Mouse (Mus musculus): Measurements from ENCODE around the gene Nr3c2.

The Nr3c2 gene

DNA sequence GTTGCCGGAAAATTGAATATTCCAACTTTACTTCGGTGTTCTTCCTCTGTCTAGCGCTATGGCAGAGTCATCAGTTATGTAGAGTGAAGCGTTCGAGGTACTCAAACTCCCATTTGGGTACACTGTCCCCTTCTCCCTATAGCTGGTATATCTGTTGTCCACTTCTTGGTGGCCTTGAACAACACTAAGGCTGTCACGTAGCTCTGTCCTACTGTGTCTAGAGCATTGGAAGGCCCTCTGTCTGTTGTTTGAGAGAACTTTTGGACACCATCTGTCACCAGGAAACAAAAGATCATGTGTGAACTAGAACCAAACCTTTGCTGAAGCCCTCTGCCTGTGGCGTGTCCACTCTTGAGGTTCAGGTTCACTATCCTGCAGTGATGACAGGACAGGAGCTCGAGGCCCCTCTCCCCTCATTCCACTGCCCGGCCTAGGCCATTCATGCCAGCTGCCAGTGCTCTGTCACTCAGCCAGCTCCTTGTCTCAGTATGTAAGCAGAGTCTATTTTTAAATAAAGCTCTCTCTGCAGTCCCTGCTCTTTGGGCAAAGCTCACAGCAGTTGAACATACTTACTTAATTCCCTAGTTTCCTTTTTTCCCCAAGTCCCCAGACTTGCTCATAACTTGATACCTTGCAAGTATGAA is 72.6 kb downstream of the Nr3c2 start:
- DNase-seq (ENCODE audit: low spot score in 2 of 2) = no peak

DNA sequence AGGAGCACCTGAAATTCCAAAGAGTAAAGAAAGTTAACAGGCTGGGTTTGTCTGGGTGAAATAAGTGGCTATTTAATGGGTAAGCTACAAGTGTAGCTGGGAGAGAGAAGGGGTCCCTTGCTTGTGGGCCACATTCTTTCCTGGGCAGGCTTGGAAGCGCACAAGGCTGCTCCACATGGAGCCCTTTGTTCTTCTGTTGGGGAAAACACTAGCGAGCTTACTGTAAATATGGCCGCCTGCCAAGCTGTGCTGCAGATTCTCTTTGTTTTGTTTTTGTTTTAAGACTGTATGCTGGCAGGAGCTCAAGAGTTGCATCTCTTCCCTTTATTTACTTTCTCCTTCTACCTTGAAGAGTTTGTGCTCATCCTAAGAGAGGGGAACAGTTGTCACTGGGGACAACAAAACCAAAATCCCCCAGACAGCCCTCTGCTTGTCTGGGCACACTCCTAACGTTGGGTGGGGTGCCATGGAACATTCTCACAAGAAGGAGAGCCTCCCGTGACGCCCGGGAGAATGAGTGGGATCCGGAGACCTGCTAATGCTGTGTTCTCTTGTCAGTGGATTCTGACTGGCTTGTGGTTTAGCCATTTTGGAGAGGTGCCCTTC is 73.8 kb downstream of the Nr3c2 start:
- no peak for DNase-seq (ENCODE audit: low spot score in 2 of 2)

DNA sequence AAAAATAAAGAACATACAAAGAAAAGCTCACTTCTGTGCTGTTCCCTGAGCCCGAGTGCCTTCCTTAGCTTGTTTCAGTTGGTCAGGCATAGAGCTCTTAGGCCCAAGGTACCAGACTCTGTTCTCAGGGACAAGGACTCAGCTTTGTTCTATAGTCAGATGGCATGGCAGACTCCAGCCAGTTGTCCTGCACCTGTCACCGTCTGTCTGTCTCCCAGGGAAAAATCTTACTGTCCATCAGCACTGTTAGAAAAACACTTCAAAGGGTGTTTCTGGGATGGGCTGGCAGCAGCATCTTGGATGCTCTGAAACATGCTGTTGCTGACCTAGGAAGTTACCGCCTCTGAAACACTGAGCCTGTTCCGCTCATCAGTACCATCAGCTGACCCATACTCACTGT is 78.7 kb downstream of the Nr3c2 start:
- no peak for DNase-seq (ENCODE audit: low spot score in 2 of 2)

DNA sequence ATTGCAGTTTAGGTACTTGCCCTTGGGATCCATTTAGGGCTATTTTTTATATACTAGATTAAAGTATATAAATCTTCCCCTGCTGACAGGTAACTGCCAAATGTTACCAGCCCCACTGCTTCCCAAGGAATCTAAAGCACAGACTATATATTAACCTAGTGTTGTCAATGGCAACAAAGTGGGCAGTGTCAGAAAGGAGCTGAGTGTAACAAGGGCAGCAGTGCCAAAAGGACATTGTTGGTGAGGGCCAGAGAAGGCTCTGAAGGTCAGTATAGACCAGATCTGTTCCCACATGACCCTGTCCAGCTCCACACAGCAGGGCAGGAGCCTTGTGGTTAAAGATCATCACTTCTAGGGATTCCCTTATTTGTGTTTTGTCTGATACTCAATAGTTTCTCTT is 84.8 kb downstream of the Nr3c2 start:
- DNase-seq (ENCODE audit: low spot score in 2 of 2) = no peak

DNA sequence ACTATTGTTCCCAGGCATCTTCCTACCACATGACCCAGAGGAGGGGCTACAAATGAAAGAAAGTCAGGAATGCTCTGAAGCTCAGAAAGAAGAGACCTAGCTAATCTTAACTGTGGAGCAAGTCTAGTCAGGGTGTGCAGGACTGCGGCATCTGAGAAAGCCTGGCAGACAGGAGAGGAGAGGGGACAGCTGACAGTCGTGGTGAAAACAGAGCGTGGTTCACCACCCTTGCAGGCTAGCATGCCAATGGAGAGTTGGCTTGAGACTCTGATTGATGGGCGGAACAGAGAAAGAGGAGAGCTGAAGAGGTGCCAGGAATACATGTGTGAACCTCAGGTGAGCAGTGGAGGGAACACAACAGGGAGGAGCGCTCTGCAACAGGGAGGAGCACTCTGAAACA is 85.6 kb downstream of the Nr3c2 start:
- DNase-seq (ENCODE audit: low spot score in 2 of 2) = no peak

DNA sequence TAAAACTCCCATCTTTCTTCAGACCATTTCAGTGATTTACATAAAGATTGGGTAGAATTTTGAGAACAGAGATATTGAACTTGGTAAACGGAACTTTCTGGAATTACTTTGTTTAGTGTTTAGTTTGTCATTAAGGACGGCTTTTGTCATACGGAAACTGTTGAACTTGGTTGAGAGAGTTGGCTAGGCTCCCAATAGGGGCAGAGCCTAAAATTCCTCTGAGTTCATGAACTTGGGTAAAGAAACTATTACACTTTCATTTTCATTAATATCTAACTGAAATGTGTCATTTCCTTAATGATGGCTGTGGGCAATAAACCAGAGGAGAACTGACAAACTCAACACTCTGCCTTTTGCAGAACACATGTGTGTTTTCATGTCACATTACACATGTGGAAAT is 88.6 kb downstream of the Nr3c2 start:
- no peak for DNase-seq (ENCODE audit: low spot score in 2 of 2)

DNA sequence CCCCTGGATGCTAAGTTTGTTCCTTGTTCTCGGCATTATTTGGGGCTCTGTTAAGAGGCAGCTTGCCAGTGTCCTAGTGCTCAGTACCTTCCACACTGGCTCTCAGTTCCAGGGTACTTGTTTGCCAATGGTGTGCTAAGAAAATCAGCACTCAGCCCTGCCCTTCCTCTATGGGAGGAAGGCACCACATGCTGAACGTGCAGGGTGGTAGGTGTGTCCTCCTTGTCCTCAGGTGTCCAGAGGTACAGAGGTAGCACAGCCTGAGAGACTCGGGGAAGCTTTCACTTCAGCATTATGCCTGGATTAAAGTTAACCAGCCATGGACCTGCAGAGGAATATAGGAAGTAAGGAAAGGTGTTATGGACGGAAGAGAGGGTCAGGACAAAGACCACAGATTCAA is 99.0 kb downstream of the Nr3c2 start:
- no peak for DNase-seq (ENCODE audit: low spot score in 2 of 2)

DNA sequence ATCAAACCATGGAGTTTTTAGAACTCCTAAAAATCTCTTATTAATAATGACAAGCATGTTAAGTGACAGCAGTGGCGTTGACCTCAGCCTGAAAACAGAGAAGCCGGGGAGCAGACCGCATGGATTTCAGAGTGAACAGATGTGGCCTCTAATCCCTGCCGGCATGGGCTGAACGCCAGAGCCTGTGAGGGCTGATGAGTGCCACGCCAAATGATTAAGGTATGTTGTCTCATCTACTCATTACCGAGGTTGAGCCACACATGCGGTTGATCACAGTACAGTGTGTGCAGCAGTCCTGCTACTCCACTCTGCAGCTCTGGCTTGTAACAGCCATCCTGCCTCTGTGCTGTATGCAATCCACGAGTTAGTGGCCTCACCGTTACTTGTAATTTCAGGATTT is 110.2 kb downstream of the Nr3c2 start:
- no peak for DNase-seq (ENCODE audit: low spot score in 2 of 2)

DNA sequence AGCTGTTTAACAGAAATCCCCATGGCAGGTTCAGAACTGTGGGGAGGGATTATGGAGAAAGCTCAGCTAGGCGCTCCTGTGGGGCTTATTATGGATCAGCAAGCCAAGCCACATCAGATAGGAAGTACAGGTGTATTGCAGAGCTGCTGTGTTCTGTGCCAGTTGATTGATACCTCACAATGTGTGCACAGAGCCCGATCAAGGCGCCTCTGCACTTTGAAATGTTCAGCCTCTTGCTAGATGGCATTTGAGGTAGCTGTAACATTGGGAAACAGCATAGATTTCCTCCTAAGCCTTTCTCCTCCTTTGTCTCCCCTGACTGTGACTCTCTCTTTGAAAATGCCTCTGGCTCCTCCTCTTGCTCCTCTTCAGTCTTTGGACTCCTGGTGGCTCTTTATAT is 112.7 kb downstream of the Nr3c2 start:
- DNase-seq (ENCODE audit: low spot score in 2 of 2) = no peak

DNA sequence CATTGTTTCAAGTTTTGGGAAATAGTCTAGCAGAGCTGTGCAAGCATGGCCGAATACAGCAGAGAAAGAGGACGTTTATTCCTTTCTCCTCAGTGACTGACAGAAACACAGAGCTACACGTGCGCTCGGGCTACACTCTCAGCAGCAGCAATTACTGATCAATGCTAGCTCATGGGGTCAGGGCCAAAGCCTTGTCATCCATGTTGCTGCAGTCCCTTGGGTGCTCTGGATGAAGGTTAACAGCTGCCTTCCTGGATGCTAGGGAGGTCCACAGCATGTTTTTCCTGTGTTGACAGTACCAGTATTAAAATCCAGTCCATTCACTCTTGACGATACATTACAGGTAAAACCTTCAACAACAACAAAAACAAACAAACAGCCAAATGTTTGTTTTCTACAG is 113.4 kb downstream of the Nr3c2 start:
- no peak for DNase-seq (ENCODE audit: low spot score in 2 of 2)

DNA sequence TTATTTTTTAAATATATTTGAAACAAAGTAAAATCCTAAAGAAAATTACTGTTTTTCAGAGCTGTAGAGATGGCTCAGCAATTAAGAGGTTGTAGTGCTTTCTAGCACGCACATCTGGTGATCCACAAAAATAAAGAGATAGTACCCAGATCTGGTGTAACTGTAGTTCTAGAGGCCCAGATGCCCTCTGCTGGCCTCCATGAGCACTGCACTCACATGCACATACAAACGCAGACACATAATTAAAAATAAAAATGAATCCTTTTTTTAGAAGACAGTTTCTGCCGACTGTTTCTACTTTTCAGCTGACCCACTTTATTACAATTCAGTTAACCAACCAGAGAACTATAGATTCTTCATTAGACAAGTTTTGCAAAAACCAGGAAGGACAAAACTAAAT is 117.5 kb downstream of the Nr3c2 start:
- no peak for DNase-seq (ENCODE audit: low spot score in 2 of 2)

DNA sequence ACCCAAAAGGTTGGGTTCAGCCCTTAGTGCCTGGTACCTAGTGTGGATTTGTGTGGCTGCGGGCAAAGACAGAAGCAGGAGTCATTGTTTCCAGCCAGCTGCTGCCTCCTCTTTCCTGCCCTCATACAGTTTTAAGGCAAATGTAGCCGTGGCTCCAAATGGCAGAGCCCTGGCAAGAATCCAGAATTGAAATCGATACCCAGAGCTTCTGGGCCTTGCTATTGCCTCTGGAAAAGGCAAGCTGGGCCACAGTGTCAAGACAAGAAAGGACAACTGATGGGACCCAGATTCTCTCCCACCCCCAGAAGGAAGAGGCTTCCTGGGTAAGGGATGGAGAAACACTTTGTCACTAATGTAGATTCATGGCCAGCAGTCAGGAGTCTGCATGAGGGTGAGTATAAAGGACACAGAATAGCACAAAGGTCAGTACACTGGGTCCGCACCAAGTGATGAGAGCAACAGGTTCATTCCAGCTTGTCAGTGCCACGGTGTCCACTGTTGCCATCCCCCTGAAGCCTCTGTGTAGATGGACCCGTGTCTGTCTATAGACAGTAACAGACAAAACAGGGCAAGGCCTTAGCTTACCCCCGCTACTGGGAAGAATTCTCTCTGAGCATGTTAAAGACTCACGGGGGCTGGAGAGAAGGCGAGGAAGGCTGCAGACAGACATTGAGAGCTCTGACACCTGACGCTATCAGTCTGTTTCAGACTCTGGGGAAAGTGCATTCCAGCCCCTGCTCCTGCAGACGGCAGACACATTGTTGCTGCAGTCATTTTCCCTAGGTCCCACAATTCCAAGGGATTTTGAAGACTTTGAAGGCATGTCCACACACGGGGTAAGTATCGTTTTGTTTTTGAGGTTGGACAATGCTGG is 124.8 kb downstream of the Nr3c2 start:
- DNase-seq (ENCODE audit: low spot score in 2 of 2) = no peak

DNA sequence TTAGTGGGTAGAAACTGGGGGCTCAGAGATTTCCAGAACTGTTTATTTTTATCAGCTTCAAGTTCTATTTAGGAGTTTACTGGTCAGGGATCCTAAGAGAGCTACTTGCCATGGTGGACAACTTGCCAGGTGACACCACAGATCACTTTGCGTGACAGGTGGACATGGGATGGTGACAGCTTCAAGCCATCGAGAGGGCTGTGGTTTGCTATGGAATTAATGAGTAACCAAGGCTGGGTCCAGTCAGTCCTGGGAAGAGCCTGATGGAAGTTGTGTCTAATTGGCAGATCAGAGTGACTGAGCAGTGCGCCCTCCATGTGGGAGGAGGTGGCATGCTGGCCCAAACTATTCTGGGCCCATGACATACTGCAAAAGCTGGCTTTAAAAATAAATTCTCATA is 132.0 kb downstream of the Nr3c2 start:
- no peak for DNase-seq (ENCODE audit: low spot score in 2 of 2)

DNA sequence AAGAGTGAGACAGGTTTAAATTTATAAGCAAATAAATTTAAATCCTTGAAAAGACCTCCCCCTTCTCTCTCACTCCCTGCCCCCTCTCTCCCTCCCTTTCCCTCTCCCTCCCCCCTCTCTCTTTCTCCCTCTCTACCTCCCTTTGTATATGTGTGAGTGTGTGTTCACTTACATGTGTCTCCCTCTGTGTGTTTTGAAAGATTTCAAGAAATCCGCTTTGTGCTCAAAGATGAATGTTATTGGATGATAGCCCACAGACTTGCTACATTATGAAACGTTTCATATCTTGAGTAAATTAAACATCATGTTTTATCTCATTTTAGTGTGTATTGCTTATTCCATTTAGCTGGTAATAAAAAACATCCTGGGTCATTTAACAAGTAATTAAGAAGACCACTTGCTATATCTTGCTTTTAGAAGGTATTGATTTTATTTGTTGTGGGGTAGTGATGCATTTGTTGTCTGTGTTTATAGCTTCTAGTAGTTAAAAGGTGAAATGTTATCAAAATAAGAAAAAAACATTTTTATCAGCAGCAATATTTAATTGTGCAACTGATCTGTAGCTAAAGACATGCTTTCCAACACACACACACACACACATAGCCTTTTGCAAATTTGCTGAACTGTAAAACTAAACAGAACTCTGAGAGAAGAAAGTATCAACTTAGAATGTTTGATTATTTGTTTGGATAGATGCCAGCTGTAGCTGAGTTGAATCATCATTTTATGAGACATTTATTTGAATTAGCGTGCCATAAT is 134.6 kb downstream of the Nr3c2 start:
- no peak for DNase-seq (ENCODE audit: low spot score in 2 of 2)

DNA sequence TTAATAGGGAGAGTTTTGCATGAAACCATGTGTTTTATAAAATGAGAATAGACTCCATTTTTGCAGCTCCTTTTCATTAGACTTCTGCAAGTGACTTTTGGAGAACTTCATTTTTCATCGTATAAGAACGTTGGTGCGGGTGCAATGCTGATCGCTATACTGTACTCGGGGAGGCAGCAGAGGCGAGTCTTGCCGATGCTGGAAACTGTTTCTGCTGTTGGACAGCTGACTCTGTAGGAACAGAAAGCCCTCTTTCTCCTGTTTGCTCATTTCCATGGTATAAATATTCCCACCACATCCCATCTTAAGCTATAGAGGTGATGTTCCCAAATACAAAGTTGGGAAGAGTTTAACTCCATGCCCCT is 135.2 kb downstream of the Nr3c2 start:
- no peak for DNase-seq (ENCODE audit: low spot score in 2 of 2)

DNA sequence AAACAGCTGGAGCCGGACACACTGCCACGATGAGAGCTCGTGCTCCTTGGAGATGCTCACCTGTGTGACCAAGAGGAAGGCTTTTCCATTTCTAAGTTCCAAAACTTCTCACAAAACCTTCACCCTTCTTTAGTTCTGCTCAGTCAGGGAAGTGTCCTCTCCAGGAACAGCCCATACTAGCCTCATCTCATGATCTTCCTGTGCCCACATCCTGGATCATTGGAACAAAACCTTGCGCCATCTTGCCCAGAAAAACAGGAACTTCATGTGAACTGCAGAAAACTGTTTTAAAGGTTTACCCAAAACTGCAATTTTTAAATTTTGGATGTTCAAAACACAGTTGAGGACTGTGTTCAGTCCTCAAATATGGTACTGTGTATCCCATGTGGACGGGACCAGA is 142.0 kb downstream of the Nr3c2 start:
- DNase-seq (ENCODE audit: low spot score in 2 of 2) = no peak

DNA sequence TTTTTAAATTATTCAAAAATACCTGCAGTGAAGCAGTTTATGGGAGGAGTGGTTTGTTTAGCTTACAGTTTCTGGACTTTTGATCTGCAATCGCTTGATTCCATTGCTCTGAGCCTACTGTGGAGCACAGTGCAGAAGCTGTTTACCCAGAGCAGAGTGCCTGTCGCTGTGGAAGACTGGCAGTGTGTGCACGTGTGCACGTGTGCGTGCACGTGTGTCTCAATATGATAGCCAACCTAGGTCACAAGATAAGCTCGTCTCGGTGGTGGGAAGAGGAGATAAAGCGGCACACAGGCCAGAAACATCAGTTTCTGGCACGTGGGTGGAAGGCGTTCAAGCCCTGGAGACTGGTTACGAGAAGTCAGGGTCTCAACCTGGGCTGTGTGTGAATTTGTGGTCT is 145.6 kb downstream of the Nr3c2 start:
- no peak for DNase-seq (ENCODE audit: low spot score in 2 of 2)

DNA sequence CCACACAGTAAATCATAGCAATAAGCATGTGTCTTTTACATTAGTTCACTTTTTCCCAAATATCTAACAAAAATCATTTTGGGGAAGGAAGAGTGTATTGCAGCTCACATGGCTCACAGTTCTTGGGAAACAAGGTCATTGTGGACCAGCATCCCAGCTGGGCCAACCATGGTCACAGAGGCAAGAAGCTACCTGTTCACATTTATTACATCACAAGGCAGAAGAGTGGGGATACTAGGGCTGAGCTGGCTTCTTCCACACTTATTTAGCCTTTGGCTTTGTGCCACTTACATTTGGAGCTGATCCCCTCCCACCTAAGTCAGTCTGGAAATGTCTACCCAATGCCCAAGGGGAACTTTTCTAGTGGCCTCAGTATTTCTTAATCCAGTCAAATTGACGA is 146.5 kb downstream of the Nr3c2 start:
- no peak for DNase-seq (ENCODE audit: low spot score in 2 of 2)

DNA sequence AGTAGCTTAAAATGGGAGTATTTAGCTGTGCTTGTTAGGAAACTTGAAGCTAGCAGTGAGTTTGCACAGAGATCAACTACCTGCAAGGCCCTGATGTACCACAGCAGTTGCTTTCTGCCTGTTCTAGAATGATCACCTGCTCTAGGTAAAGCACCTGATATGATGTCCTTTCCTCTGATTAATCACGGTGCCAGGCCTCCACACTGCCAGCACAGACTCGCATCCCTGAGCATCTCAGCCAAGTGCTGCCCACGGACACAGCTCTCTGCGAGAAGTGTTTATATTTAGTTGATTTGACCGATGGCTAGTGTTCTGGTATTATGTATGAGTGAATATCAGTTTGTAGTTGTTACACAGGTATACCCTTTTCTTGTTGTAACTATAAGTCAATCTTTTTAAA is 147.0 kb downstream of the Nr3c2 start:
- no peak for DNase-seq (ENCODE audit: low spot score in 2 of 2)

DNA sequence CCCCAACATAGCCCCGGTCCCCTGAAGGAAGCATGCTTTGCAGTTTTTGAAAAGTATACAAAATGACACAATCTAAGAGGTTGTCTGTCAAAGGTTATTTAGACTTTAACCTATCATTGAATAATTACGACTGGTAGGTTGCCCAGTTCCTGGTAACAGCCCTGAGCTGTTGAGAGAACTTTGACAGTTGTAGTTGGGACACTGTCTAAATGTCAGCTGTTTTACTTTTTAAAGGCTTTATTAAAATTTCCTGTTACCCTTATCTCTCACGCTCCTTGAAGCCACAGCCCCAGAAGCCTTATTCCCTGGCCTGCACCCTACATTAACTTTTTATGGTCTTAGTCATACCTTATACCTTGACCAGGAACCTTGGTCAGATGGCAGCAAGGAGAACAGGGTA is 147.5 kb downstream of the Nr3c2 start:
- no peak for DNase-seq (ENCODE audit: low spot score in 2 of 2)

DNA sequence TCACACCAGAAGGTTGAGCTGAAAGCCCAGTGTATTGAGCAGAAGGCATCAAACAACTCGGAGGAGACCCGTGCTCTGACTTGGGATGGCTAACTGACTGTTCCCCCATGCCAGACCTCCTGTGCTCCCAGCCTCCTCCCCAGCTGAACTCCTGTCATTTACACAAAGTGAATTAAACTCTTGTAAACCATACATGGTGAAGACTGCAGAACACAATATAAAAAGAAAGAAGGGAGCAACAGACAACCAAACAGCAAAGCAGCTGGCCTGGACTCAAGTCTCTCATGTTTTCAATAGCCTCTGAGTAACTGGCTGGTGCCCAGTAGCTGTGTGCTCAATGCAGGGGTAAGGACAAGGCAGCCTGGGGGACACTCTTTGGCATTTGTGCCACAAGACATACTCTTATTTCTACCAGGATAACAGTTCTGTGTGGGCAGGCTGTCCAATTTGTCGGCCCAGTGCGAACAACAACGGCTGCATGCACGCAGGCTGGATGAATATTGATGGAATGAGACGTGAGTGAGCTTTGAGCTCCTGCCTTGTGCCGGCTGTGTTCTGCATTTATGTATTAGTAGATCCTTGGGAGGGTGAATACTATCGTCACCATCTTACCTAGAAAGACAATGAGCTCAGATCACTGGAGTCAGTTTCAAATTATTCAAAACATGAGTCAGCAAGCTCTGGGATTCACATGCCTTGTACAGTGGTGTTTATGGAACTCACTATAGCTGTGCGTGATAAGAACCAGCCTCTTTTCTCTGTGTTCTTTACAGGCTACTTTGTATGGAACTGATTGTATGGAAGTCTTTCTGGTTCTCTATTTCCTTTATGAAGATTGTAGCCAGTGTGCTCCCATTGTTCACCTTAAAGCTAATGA is 152.4 kb downstream of the Nr3c2 start:
- DNase-seq (ENCODE audit: low spot score in 2 of 2) = no peak
